Mouse (Mus musculus) limb, embryonic 10.5 days (tissue): ENCODE results near the gene Arpc5. TPM values are rescaled to one million over a fixed set of nuclear protein-coding genes. Genes with fewer than 3 reads are reported as not detected.

Source experiments
- polyA plus RNA-seq: library from polyadenylated mRNA; unstranded; fragments of >200 nt; fragmentation: Nextera tagmentation; extraction: Ambion mirVana; gene quantifications from 2 replicates; pipeline ENCODE4 v1.2.1, GENCODE M21; 2016

The Arpc5 gene
- polyA plus RNA-seq, 1 experiment from 2014 or later: 165 TPM

Other genes starting within 250 kb of the Arpc5 start
- not detected in 2 replicates for gene Apobec4, start 16.0 kb upstream of the Arpc5 start, polyA plus RNA-seq
- gene Rgl1, start 191 bp upstream of the Arpc5 start, polyA plus RNA-seq: 38.7 and 44.0 TPM in 2 replicates
- gene Ncf2, start 33.7 kb downstream of the Arpc5 start, polyA plus RNA-seq: 2.4 and 2.5 TPM in 2 replicates
- gene Smg7, start 136.1 kb downstream of the Arpc5 start, polyA plus RNA-seq: 37.0 and 38.8 TPM in 2 replicates
- gene Nmnat2, start 188.5 kb downstream of the Arpc5 start, polyA plus RNA-seq: 0.75 and 1.6 TPM in 2 replicates